Mouse (Mus musculus): ENCODE measurements at regions not wholly inside any gene's neighbourhood (a gene's known extent, or its start where the extent isn't known, plus 50 kb on each side); places are given as distances from the start of the nearest gene placed in this dataset.

DNA sequence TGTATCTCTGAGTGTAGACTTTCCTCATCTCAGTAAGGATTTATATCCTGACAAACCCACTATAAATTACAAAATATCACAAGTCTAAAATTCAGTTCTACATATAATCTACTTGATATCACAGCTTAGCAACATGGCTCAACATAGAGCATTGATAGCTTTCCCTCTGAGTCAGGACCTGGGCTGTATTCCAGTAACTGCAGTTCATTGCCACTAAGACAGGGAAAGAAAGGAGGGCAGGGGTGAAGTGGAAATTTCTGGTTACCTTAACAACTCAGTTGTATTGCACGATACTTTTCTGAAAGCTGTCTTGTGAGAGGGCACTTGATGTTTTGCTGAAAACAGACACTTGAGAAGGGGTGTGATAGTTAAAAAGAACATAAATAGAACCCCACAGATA is 635.0 kb downstream of the Utrn start:
- DNase-seq (ENCODE audit: low spot score): no peak

DNA sequence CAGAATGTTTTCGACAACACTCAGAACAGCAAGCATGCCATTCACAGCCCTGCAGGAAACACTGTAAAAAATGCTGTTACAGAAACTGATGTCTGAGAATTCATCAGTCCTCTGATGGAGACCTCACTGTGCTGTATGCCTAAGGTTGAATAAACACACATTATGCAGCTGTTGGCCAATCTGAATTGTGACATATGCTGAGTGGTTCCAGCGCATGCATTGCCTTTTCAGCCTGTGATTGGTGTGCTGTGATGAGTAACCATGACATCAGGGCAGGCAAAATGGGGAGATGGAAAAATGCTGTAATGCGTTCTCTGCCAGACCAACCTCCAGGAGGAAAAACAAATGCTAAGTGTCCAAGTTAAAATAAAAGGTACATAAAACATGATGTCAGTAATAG is 620.3 kb downstream of the Utrn start:
- no peak for DNase-seq (ENCODE audit: low spot score)

DNA sequence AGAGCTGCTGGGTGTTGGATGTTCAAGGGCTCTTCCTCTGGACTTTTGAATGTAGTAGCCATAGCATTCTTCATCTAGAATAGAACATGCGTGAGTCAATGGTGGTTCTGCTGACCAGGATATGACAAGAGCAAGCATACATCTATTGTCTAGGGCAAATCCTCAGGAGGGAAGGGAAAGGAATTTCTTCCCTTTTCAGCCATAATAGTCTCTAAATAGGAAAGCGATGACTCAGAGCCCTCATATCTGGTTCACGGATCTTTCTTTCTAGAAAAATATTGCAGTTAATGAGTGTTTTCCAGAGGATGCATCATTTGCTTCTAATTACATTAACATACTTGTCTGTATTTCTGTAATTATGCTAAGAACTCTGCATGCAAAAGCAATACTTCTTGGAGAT is 615.9 kb downstream of the Utrn start:
- no peak for DNase-seq (ENCODE audit: low spot score)

DNA sequence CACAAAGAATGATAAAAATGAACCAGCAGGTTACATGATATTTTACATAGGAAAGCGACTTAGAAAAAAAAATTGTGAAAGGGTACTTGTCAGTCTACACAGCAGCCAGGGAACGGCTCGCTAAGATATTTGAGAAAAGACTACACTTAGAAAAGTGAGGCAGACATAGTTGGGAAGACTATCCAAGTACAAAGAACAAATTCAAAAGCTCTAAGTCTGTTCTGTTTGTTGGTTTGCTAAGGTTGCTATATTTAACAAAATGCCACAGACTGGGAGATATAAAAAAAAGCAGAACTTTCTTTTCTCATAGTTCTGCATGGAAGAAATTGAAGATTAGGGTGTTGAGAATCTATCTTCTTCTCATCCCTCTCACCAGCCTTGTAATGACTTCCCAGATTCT is 583.5 kb downstream of the Utrn start:
- DNase-seq (ENCODE audit: low spot score): no peak

DNA sequence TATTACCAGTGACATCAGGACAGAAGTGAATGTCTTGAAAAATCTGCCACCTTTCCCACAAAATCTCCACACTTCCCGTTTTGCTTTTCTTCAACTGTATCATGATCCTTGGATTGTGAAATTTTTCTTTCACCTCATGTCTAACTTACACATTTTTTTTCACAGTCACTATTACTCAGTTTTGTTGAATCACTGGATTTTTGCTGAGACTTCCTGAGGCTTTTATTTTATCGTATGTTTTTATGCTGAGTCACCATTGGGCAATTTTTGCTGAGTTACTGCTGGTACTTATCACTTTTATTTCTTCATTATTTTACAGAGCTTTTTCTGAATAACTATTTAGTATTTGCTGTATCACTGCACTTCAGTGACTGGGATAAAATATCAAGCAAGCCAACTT is 570.3 kb downstream of the Utrn start:
- DNase-seq (ENCODE audit: low spot score): no peak

DNA sequence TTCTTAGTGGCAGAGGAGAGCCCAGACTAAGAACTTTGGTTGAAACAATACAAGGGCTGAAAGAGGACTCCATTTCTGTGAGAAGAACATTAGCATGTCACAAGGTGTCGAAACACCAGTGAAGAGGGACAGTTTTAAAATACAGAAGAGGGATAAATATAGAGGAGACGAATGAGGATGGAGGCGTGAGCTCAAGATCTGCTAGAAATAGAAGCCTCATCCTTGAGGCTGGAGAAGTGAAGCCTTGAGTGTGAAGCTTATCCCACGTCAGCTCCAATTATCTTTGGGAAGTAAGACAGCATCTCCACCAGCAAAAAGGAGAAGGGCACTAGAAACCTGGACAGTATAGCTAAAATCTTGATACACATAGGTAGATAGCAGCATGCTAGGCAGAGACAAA is 566.8 kb downstream of the Utrn start:
- no peak for DNase-seq (ENCODE audit: low spot score)

DNA sequence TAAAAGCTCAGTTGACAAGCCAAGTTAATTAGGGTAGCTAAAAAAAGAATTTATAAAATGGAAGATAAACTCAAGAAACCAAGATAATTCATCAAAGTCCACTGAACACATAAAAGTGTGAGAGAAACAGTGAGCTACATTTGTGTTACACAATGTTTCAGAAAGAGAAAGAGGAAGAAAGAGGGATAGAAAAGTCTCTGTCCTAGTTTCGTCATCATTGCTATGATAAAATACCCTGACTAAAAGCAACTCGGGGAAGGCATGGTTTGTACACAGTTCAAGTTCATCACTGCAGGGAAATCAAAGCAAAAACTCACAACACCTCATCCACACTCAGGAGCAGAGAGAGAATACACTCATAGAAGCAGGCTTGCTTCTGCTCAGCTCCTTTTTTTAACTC is 548.9 kb downstream of the Utrn start:
- no peak for DNase-seq (ENCODE audit: low spot score)

All from layer of hippocampus, adult 11-12 months (tissue).